Mouse (Mus musculus): Measurements from ENCODE around the gene Zcwpw1. TPM values are rescaled to one million over a fixed set of nuclear protein-coding genes. Genes with fewer than 3 reads are reported as not detected.
"Not testable (repeated sequence)": the region's sequence is repeated elsewhere in the genome, so short reads cannot be mapped to it uniquely, and the experiment has no call there.

The Zcwpw1 gene
- polyA plus RNA-seq, 1 experiment from 2014 or later, result 14.6 TPM

DNA sequence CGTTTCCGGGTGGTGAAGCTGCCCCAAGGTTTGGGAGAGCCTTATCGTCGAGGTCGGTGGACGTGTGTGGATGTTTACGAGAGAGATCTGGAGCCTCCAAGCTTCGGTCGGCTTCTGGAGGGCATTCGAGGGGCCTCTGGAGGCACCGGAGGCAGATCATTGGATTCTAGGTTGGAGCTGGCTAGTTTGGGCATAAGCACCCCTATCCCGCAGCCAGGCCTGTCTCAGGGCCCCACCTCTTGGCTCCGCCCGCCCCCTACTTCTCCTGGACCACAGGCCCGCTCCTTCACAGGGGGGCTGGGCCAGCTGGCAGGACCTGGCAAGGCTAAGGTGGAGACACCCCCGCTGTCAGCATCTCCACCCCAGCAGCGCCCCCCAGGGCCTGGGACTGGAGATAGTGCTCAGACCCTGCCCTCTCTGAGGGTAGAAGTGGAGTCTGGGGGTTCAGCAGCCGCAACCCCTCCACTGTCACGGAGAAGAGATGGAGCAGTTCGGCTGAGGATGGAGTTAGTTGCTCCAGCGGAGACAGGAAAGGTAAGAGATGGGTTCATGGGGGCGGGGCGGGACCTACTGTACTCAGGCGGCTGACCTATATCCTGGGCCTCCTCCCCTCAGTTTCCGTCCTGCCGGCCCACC, 40.2 kb upstream of the Zcwpw1 start:
- Histone ChIP-seq H3K4me3 (replicated peaks) (peak overlapping the region; percentile 48), H3K4me1 (peaks cover 35% of the 10 kb centered on the region), H3K27ac (peak overlapping the region; percentile 94), H3K4me2 (peak overlapping the region; percentile 100), H3K36me3 (replicated peaks) (peaks cover 23% of the 10 kb centered on the region), H3K27me3 (no peaks in the 10 kb centered on the region), H3K9ac (peak overlapping the region; percentile 92), H3K9me3 (no peaks in the 10 kb centered on the region)
- 9% methylated on average over 26 of the region's 26 CpGs for WGBS
- ATAC-seq (ENCODE audit: low FRiP score), result no peak

GRCm38 (mm10) chr5:137748130-137748770, 39.3 kb upstream of the Zcwpw1 start:
- Histone ChIP-seq H3K4me2 (peak overlapping the region; percentile 100), H3K27ac (peak overlapping the region; percentile 19; the same call in 1 of the 2 replicates), H3K9ac (peak overlapping the region; percentile 92), H3K36me3 (replicated peaks) (peaks cover 29% of the 10 kb centered on the region), H3K9me3 (no peaks in the 10 kb centered on the region), H3K4me3 (replicated peaks) (peak overlapping the region; percentile 48), H3K4me1 (peaks cover 35% of the 10 kb centered on the region), H3K27me3 (no peaks in the 10 kb centered on the region)
- WGBS, result 48% methylated on average over 5 of the region's 5 CpGs
- no peak for ATAC-seq (ENCODE audit: low FRiP score)

DNA sequence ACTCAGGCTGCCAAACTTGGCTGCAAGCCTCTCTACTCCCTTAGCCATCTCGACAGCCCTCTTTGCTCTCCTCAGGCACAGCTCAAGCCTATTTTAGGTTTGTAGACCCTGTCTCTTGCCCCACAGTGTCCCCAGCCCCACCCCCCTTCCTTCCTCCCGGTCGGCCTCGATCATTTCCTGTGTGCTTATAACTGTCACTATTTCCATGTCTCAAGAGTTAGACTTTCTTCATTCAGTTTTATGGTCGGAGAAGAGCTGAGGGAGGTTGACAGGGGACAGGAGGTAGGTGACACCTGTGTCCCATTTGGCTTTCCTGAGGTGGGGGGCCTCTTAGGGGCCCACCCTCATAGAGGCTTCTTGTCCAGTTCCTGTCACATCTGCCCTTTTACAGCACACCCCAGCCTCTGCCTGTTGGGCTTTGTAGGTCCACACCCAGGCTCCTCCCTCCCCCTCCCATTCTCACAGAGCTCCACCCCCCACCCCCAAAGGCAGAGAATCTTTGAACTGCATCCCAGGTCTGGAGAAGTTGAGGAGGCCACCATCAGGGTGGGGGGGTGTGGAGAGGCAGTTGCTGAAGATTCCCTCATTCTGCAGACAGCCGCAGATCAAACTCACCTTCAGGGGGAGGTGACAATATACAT, 38.3 kb upstream of the Zcwpw1 start:
- Histone ChIP-seq H3K36me3 (replicated peaks) (peaks cover 40% of the 10 kb centered on the region), H3K27ac (no peak overlapping the region), H3K4me1 (peaks cover 35% of the 10 kb centered on the region), H3K9ac (no peak overlapping the region), H3K4me2 (peak overlapping the region; percentile 100; the same call in 1 of the 2 replicates), H3K4me3 (replicated peaks) (no peak overlapping the region), H3K9me3 (no peaks in the 10 kb centered on the region), H3K27me3 (no peaks in the 10 kb centered on the region)
- no peak for ATAC-seq (ENCODE audit: low FRiP score)
- WGBS, result 88% methylated on average over 6 of the region's 6 CpGs

DNA sequence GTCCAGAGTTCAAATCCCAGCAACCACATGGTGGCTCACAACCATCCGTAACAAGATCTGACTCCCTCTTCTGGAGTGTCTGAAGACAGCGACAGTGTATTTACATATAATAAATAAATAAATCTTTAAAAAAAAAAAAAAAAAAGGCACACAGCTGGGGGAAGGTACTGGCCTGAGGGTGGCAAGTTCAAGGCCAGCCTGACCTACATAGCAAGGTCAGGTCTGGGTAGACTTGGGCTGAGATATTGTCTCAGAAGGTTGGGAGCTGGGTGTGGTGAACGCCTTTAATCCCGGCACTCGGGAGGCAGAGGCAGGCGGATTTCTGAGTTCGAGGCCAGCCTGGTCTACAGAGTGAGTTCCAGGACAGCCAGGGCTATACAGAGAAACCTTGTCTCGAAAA, 37.4 kb upstream of the Zcwpw1 start:
- H3K9me3 ChIP-seq; H3K27me3 ChIP-seq; H3K4me3 ChIP-seq (replicated peaks); H3K9ac ChIP-seq; ATAC-seq (ENCODE audit: low FRiP score); H3K27ac ChIP-seq; H3K4me2 ChIP-seq: not testable (repeated sequence)
- peaks cover 35% of the 10 kb centered on the region for H3K4me1 ChIP-seq
- peaks cover 43% of the 10 kb centered on the region for H3K36me3 ChIP-seq (replicated peaks)
- WGBS, result 95% methylated on average over 7 of the region's 8 CpGs

- ATAC-seq (ENCODE audit: low FRiP score), result no peak
- no peaks in the 10 kb centered on the region for H3K27me3 ChIP-seq
- H3K36me3 ChIP-seq (replicated peaks), result peaks cover 55% of the 10 kb centered on the region
- no peak overlapping the region for H3K9ac ChIP-seq
- H3K4me1 ChIP-seq, result peaks cover 30% of the 10 kb centered on the region
- no peaks in the 10 kb centered on the region for H3K9me3 ChIP-seq
- no peak overlapping the region for H3K27ac ChIP-seq
- H3K4me2 ChIP-seq, result no peak overlapping the region
- 92% methylated on average over 13 of the region's 13 CpGs for WGBS
- H3K4me3 ChIP-seq (replicated peaks), result no peak overlapping the region
Measured at GRCm38 (mm10) chr5:137751221-137751887, 36.2 kb upstream of the Zcwpw1 start.

GRCm38 (mm10) chr5:137751988-137752387, 35.6 kb upstream of the Zcwpw1 start:
- Histone ChIP-seq H3K4me1 (peaks cover 27% of the 10 kb centered on the region), H3K9ac (no peak overlapping the region), H3K9me3 (no peaks in the 10 kb centered on the region), H3K27ac (no peak overlapping the region), H3K4me2 (no peak overlapping the region), H3K36me3 (replicated peaks) (peaks cover 60% of the 10 kb centered on the region), H3K4me3 (replicated peaks) (no peak overlapping the region), H3K27me3 (no peaks in the 10 kb centered on the region)
- 90% methylated on average over 6 of the region's 6 CpGs for WGBS
- ATAC-seq (ENCODE audit: low FRiP score), result no peak

GRCm38 (mm10) chr5:137753111-137753832, 34.3 kb upstream of the Zcwpw1 start:
- Histone ChIP-seq H3K36me3 (replicated peaks) (peaks cover 61% of the 10 kb centered on the region), H3K9ac (no peak overlapping the region), H3K27ac (no peak overlapping the region), H3K9me3 (no peaks in the 10 kb centered on the region), H3K4me3 (replicated peaks) (no peak overlapping the region), H3K4me1 (peaks cover 18% of the 10 kb centered on the region), H3K27me3 (no peaks in the 10 kb centered on the region), H3K4me2 (no peak overlapping the region)
- 85% methylated on average over 13 of the region's 13 CpGs for WGBS
- ATAC-seq (ENCODE audit: low FRiP score), result no peak

DNA sequence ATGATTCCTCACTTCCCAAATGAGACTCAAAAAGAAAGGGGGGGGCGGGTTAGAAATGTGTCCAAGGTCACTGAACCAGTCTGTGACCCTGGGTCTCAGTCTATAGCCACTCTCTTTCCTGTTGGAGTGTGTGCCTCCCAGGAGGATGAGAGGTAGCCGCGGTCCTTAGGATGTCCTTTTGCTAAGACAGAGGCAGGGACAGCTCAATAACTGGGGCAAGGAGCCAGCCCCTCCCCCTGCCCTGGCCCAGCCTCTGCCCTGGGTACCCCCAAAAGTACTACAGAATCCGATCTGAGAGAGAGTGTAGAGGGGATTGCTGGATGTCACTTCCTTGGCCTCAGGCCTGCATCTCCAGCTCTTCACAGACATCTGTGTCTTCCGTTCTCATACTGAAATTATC, 32.2 kb upstream of the Zcwpw1 start:
- WGBS, result 88% methylated on average over 5 of the region's 5 CpGs

DNA sequence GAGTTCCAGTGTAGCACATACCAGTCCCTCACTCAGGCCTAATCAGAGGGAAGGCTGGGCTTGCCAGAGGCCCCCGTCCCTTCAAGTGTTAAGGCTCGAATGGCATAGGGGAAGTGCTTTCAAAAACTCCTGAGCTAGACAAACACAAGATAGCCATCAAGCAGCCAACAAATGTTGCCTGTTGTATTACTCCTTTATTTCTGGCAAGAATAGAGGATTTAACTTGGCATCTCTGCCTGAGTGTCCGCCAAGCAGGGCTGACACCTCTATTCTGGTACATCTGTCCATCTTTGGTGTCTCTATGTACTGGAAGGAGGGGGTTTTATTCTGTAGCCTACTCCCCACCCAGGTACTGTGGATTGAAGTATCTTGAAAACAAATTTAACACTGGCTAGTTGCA, 31.5 kb upstream of the Zcwpw1 start:
- ATAC-seq (ENCODE audit: low FRiP score), result no peak
- Histone ChIP-seq H3K9ac (no peak overlapping the region), H3K4me2 (no peak overlapping the region), H3K27me3 (no peaks in the 10 kb centered on the region), H3K36me3 (replicated peaks) (peaks cover 63% of the 10 kb centered on the region), H3K4me3 (replicated peaks) (no peak overlapping the region), H3K9me3 (no peaks in the 10 kb centered on the region), H3K4me1 (peaks cover 8% of the 10 kb centered on the region; the same call in 1 of the 2 replicates), H3K27ac (no peak overlapping the region; the same call in 1 of the 2 replicates)
- 77% methylated on average over 3 of the region's 3 CpGs for WGBS

More for the DNA sequence above, 32.2 kb upstream of the Zcwpw1 start:
- no peak overlapping the region for H3K27ac ChIP-seq
- no peak overlapping the region for H3K4me2 ChIP-seq
- no peak overlapping the region for H3K9ac ChIP-seq
- H3K36me3 ChIP-seq (replicated peaks), result peaks cover 67% of the 10 kb centered on the region
- H3K4me3 ChIP-seq (replicated peaks), result no peak overlapping the region
- ATAC-seq (ENCODE audit: low FRiP score), result no peak
- peaks cover 8% of the 10 kb centered on the region; the same call in 1 of the 2 replicates for H3K4me1 ChIP-seq
- H3K27me3 ChIP-seq, result no peaks in the 10 kb centered on the region
- no peaks in the 10 kb centered on the region for H3K9me3 ChIP-seq

DNA sequence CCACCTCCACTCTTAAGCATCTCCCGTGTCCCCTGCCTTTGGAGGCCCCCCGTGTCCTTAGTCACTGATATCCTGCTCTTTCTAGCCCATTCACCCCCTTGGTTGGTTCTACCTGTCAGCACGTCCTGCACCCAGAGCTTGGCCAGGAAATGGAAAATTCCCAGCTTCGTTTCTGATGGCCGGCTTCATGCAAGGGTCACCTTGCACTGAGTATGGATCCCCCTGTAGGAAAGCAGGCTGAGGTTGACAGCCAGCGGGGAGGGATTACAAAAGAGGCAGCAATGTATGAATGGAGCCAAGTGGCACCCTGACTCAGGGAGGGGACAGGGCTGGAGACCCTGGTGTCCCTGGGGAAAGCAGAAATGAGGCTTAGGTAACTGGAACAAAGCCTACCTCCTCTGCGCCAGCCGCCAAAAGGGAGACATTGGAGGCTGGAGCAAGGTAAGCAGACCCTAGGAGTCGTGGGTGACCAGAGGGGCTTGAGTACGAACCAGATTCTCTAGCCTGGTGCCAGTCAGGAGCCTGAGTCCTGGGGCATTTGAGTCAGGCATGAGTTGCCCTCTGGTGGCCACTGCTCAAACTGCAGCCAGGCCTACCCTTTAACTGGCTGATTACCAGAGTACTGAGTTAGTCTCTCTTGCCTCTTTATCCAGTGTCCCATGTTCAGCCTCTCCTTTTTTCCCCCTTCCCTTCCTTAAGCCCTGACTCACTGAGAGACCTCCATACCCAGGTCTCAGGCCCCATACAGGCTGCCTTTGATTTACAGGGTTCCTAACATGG, 30.5 kb upstream of the Zcwpw1 start:
- H3K9me3 ChIP-seq, result no peaks in the 10 kb centered on the region
- 43% methylated on average over 10 of the region's 10 CpGs for WGBS
- no peak overlapping the region for H3K4me2 ChIP-seq
- H3K27me3 ChIP-seq, result no peaks in the 10 kb centered on the region
- peak; percentile 54; the same call in 1 of the 2 replicates for ATAC-seq (ENCODE audit: low FRiP score)
- H3K4me3 ChIP-seq (replicated peaks), result no peak overlapping the region
- H3K4me1 ChIP-seq, result peaks cover 8% of the 10 kb centered on the region; the same call in 1 of the 2 replicates
- H3K36me3 ChIP-seq (replicated peaks), result peaks cover 54% of the 10 kb centered on the region
- H3K27ac ChIP-seq, result no peak overlapping the region
- H3K9ac ChIP-seq, result no peak overlapping the region

DNA sequence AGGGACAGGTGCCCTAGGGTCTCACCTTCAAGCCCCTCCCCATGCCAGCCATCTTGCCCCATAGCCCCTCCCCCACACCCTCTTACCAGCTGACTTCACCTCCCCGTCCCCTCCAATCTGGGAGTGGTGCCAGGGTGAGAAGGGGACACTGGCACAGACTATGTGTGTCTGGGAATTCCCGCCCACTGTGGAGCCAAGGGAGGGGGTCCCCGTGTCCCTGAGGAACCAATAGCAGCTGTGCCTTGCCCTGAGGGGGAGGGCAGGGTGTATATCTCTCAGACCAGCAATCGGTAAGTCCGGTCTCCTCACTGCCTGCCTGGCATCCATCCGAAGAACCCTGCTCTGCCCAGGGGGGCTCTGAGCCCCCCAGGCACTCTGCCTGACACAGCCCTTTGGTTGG, 29.7 kb upstream of the Zcwpw1 start:
- ATAC-seq (ENCODE audit: low FRiP score), result no peak
- no peak overlapping the region for H3K4me2 ChIP-seq
- H3K9me3 ChIP-seq, result no peaks in the 10 kb centered on the region
- H3K4me1 ChIP-seq, result peaks cover 8% of the 10 kb centered on the region; the same call in 1 of the 2 replicates
- H3K36me3 ChIP-seq (replicated peaks), result peaks cover 47% of the 10 kb centered on the region
- no peak overlapping the region for H3K27ac ChIP-seq
- H3K4me3 ChIP-seq (replicated peaks), result no peak overlapping the region
- no peaks in the 10 kb centered on the region for H3K27me3 ChIP-seq
- 76% methylated on average over 6 of the region's 6 CpGs for WGBS
- H3K9ac ChIP-seq, result no peak overlapping the region
